Mouse (Mus musculus): ENCODE measurements around the gene Xrcc1. TPM values are rescaled to one million over a fixed set of nuclear protein-coding genes. Genes with fewer than 3 reads are reported as not detected.
A peak's percentile ranks its signal among the peaks of the same experiment; 100 is the strongest.

Xrcc1 gene
- polyA plus RNA-seq, 1 experiment from 2014 or later: 137 TPM

DNA sequence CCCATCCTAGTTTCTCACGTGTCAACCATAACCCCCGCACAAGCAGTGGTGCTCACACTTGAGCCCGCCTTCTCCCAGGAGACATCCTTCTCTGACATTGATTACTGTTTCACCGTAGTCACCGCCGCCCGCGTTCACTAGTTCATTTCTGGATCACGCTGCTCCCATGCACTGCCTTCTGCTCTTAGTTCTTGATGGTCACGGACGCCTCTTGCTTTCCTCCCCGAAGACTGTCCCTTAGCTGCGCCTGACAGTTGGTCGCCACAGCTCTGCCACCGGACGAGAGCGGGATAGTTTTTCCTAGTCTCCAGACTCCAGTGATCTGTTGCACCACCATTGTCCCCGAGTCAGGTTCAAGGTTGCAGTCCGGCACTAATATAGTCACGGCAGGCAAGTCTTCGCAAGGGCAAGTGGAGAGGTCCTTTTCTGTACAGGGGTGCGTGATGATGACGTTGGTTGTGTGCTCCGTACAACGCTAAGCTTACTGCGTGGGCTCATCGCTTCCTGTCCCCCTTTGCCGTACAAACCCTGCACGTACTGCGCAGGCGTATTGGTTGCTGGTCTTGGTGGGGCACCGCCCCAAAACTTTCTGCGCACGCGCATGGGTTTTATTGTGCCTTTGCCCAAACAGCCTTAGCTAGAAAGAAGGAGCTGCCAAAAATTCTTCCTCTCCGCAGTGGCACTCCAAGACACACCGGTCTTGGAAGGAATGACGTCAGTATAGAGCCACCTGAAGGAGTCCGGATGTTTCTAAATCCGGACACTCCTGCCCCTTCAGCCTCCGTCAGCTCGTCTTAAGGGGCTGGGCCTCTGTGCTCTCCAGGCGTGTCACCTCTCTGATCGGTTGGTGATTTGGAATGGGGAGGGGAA is 15.8 kb upstream of the Xrcc1 start, which contains the start of gene Irgq:
Irgq (plus strand) TSS at position 628 of the 870 bp plus-strand sequence.
- Histone ChIP-seq H3K27me3 (no peaks in the 10 kb centered on the region; the same call in 1 of the 2 replicates), H3K4me1 (peaks cover 34% of the 10 kb centered on the region), H3K4me2 (peak within 1 kb of the TSS; percentile 91), H3K4me3 (replicated peaks) (peak within 1 kb of the TSS; percentile 66), H3K9me3 (replicated peaks) (no peaks in the 10 kb centered on the region), H3K27ac (peak within 1 kb of the TSS; percentile 96), H3K36me3 (peaks cover 22% of the 10 kb centered on the region), H3K9ac (peak within 1 kb of the TSS; percentile 76)
- peak; percentile 92 for ATAC-seq (replicated peaks; ENCODE audit: low FRiP score)
- under 1% methylated on average over 44 of the region's 44 CpGs for WGBS

DNA sequence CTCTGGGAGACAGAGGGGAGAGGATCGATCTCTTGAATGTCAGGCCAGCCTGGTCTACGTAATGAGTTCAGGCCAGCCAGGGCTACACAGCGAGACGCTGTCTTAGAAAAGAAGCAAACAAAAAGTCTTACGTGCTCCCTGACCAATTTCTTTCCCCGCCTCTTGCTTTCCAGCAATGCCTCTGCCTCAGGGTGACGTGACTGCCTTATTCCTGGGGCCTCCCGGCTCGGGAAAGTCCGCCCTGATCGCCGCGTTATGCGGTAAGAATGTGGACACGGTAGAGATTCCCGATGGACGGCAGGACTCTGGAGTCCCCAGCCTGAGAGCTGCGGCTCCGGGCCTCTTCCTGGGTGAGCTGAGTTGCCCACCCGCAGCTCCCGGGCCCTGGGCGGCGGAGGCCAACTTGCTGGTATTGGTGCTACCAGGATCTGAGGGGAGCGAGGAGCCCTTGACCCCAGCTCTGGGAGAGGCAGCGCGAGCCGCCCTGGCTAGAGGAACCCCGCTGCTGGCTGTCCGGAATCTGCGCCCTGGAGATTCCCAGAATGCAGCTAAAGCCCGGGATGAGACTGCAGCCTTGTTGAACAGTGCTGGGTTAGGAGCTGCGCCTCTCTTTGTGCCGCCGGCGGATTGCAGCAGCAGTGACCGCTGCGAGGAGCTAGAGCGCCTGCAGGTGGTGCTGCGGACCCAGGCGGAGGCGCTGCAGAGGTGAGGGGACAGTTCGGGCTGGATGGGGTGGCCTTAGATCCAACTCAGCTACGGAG is 14.7 kb upstream of the Xrcc1 start:
- under 1% methylated on average over 43 of the region's 43 CpGs for WGBS
- peak; percentile 69 for ATAC-seq (replicated peaks; ENCODE audit: low FRiP score)
- H3K36me3 ChIP-seq: peaks cover 31% of the 10 kb centered on the region

DNA sequence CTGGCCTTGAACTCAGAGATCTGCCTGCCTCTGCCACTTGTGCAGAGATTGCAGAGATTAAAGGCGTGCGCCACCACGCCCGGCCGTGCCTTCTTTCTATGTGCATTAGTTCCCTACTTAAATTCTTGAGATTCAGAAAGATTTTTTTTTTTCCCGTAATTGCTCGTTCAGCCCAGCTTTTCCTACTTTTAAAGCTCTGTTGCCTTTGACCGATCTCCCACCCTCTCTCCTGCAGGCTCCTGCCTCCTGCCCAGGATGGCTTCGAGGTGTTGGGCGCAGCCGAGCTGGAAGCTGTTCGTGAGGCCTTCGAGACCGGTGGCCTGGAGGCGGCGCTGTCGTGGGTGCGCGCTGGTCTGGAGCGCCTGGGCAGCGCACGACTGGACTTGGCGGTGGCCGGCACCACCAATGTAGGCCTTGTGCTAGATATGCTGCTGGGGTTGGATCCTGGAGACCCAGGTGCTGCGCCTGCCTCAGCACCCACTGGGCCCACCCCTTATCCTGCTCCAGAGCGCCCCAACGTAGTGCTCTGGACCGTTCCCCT is 13.0 kb upstream of the Xrcc1 start:
- Histone ChIP-seq H3K4me2 (no peak overlapping the region), H3K4me1 (peaks cover 58% of the 10 kb centered on the region), H3K27me3 (no peaks in the 10 kb centered on the region; the same call in 1 of the 2 replicates), H3K36me3 (peaks cover 31% of the 10 kb centered on the region), H3K9me3 (replicated peaks) (no peaks in the 10 kb centered on the region), H3K9ac (no peak overlapping the region), H3K4me3 (replicated peaks) (no peak overlapping the region), H3K27ac (no peak overlapping the region)
- WGBS: 74% methylated on average over 28 of the region's 28 CpGs
- no peak for ATAC-seq (replicated peaks; ENCODE audit: low FRiP score)

More for the DNA sequence above, 14.7 kb upstream of the Xrcc1 start:
- no peaks in the 10 kb centered on the region; the same call in 1 of the 2 replicates for H3K27me3 ChIP-seq
- H3K4me3 ChIP-seq (replicated peaks): peak overlapping the region; percentile 66
- H3K4me1 ChIP-seq: peaks cover 41% of the 10 kb centered on the region
- H3K9me3 ChIP-seq (replicated peaks): no peaks in the 10 kb centered on the region
- H3K27ac ChIP-seq: peak overlapping the region; percentile 96
- H3K9ac ChIP-seq: peak overlapping the region; percentile 76
- peak overlapping the region; percentile 91 for H3K4me2 ChIP-seq

- Histone ChIP-seq H3K27ac (no peak overlapping the region), H3K4me1 (peaks cover 60% of the 10 kb centered on the region), H3K27me3 (no peaks in the 10 kb centered on the region; the same call in 1 of the 2 replicates), H3K36me3 (peaks cover 31% of the 10 kb centered on the region), H3K9me3 (replicated peaks) (no peaks in the 10 kb centered on the region), H3K4me3 (replicated peaks) (0 out of 2 replicates have a peak overlapping the region, but pooled peaks have one; percentile 3), H3K9ac (no peak overlapping the region), H3K4me2 (peak overlapping the region; percentile 40)
- WGBS: 38% methylated on average over 42 of the region's 42 CpGs
- ATAC-seq (replicated peaks; ENCODE audit: low FRiP score): no peak
These were observed 12.3 kb upstream of the Xrcc1 start for GRCm38 (mm10) chr7:24533806-24534205.

- Histone ChIP-seq H3K27ac (no peak overlapping the region), H3K4me2 (peak overlapping the region; percentile 40), H3K9me3 (replicated peaks) (no peaks in the 10 kb centered on the region), H3K36me3 (peaks cover 31% of the 10 kb centered on the region), H3K9ac (no peak overlapping the region), H3K4me3 (replicated peaks) (no peak overlapping the region), H3K27me3 (no peaks in the 10 kb centered on the region; the same call in 1 of the 2 replicates), H3K4me1 (peaks cover 58% of the 10 kb centered on the region)
- ATAC-seq (replicated peaks; ENCODE audit: low FRiP score): no peak
- 36% methylated on average over 19 of the region's 19 CpGs for WGBS
These were observed 11.8 kb upstream of the Xrcc1 start for GRCm38 (mm10) chr7:24534301-24534700.

- H3K4me2 ChIP-seq: 0 out of 2 replicates have a peak overlapping the region, but pooled peaks have one; percentile 21
- no peaks in the 10 kb centered on the region for H3K9me3 ChIP-seq (replicated peaks)
- no peak overlapping the region for H3K4me3 ChIP-seq (replicated peaks)
- WGBS: 31% methylated on average over 4 of the region's 4 CpGs
- peak overlapping the region; percentile 77 for H3K27ac ChIP-seq
- peaks cover 31% of the 10 kb centered on the region for H3K36me3 ChIP-seq
- ATAC-seq (replicated peaks; ENCODE audit: low FRiP score): no peak; the same call in 1 of the 2 replicates
- no peak overlapping the region for H3K9ac ChIP-seq
- no peaks in the 10 kb centered on the region; the same call in 1 of the 2 replicates for H3K27me3 ChIP-seq
- peaks cover 45% of the 10 kb centered on the region for H3K4me1 ChIP-seq
These were observed 9.0 kb upstream of the Xrcc1 start for GRCm38 (mm10) chr7:24537081-24537480.

- H3K9ac ChIP-seq: no peak overlapping the region
- H3K4me1 ChIP-seq: peaks cover 40% of the 10 kb centered on the region
- ATAC-seq (replicated peaks; ENCODE audit: low FRiP score): no peak
- H3K4me2 ChIP-seq: 0 out of 2 replicates have a peak overlapping the region, but pooled peaks have one; percentile 21
- H3K4me3 ChIP-seq (replicated peaks): no peak overlapping the region
- H3K36me3 ChIP-seq: peaks cover 31% of the 10 kb centered on the region
- H3K27ac ChIP-seq: peak overlapping the region; percentile 77
- 65% methylated on average over 5 of the region's 5 CpGs for WGBS
- H3K9me3 ChIP-seq (replicated peaks): no peaks in the 10 kb centered on the region
- H3K27me3 ChIP-seq: no peaks in the 10 kb centered on the region; the same call in 1 of the 2 replicates
These were observed 8.5 kb upstream of the Xrcc1 start for GRCm38 (mm10) chr7:24537591-24537990.

- Histone ChIP-seq H3K4me3 (replicated peaks) (no peak overlapping the region), H3K9ac (no peak overlapping the region), H3K27me3 (no peaks in the 10 kb centered on the region; the same call in 1 of the 2 replicates), H3K4me1 (peaks cover 39% of the 10 kb centered on the region), H3K9me3 (replicated peaks) (no peaks in the 10 kb centered on the region), H3K4me2 (no peak overlapping the region), H3K36me3 (peaks cover 30% of the 10 kb centered on the region), H3K27ac (peak overlapping the region; percentile 77)
- no peak for ATAC-seq (replicated peaks; ENCODE audit: low FRiP score)
- WGBS: 48% methylated on average over 5 of the region's 5 CpGs
These were observed 7.9 kb upstream of the Xrcc1 start for GRCm38 (mm10) chr7:24538154-24538553.

- H3K27me3 ChIP-seq: no peaks in the 10 kb centered on the region
- WGBS: 89% methylated on average over 5 of the region's 5 CpGs
- no peak overlapping the region for H3K4me2 ChIP-seq
- H3K4me3 ChIP-seq (replicated peaks): no peak overlapping the region
- H3K27ac ChIP-seq: no peak overlapping the region
- H3K4me1 ChIP-seq: peaks cover 35% of the 10 kb centered on the region
- H3K9ac ChIP-seq: no peak overlapping the region
- peaks cover 25% of the 10 kb centered on the region for H3K36me3 ChIP-seq
- no peak for ATAC-seq (replicated peaks; ENCODE audit: low FRiP score)
- H3K9me3 ChIP-seq (replicated peaks): no peaks in the 10 kb centered on the region
These were observed 7.4 kb upstream of the Xrcc1 start for GRCm38 (mm10) chr7:24538701-24539100.

GRCm38 (mm10) chr7:24539686-24540085 is 6.4 kb upstream of the Xrcc1 start:
- Histone ChIP-seq H3K9ac (no peak overlapping the region), H3K36me3 (peaks cover 15% of the 10 kb centered on the region), H3K4me3 (replicated peaks) (no peak overlapping the region), H3K4me2 (no peak overlapping the region), H3K27ac (no peak overlapping the region), H3K9me3 (replicated peaks) (no peaks in the 10 kb centered on the region), H3K4me1 (peaks cover 28% of the 10 kb centered on the region), H3K27me3 (no peaks in the 10 kb centered on the region)
- ATAC-seq (replicated peaks; ENCODE audit: low FRiP score): no peak
- WGBS: 89% methylated on average over 4 of the region's 4 CpGs

DNA sequence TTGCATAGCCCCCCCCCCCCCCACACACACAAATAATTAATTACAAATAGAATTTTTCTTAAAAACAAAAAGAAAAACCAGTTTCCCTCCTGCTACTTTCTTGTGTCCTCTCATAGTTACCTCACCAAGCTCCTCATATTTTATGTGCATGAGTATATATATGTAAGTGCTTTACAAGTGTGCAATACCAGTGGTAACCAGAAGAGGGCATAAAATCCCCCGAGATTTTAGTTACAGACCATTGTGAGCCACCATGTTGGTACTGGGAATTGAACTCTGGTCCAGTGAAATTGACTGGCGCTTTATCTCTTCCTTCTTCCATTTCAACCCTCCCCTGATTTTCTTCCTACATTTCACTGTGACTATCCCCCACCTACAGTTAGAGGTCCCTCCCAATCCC is 1.6 kb upstream of the Xrcc1 start:
- H3K9ac ChIP-seq: no peak overlapping the region
- WGBS: 87% methylated on average over 2 of the region's 2 CpGs
- H3K36me3 ChIP-seq: peaks cover 14% of the 10 kb centered on the region
- H3K4me1 ChIP-seq: peaks cover 22% of the 10 kb centered on the region
- no peaks in the 10 kb centered on the region for H3K27me3 ChIP-seq
- no peak overlapping the region for H3K4me2 ChIP-seq
- no peak overlapping the region for H3K27ac ChIP-seq
- no peak for ATAC-seq (replicated peaks; ENCODE audit: low FRiP score)
- no peak overlapping the region for H3K4me3 ChIP-seq (replicated peaks)
- H3K9me3 ChIP-seq (replicated peaks): no peaks in the 10 kb centered on the region
